Mouse (Mus musculus) adrenal gland, postnatal 4 days (tissue): ENCODE data around the gene Xrcc1. TPM values are rescaled to one million over a fixed set of nuclear protein-coding genes. Genes with fewer than 3 reads are reported as not detected.

Experiments
- total RNA-seq, 2 experiments: library from RNA; stranded (reverse); gene quantifications; 2 replicates each; pipeline ENCODE4 v1.2.3; 2021

Xrcc1 gene
- total RNA-seq, 2 experiments from 2014 or later: 56.8 to 64.4 TPM

Other genes starting within 250 kb of the Xrcc1 start
- 10 to 100 TPM; 18.3 to 19.5 TPM for gene Zfp61, start 245.1 kb upstream of the Xrcc1 start, total RNA-seq
- 1 to 10 TPM; 5.8 to 7.0 TPM for gene Zfp94, start 229.6 kb upstream of the Xrcc1 start, total RNA-seq
- under 1 TPM; 0.36 to 0.37 TPM for gene Tescl, start 212.4 kb upstream of the Xrcc1 start, total RNA-seq
- not detected for gene Lypd5, start 197.1 kb upstream of the Xrcc1 start, total RNA-seq
- gene Kcnn4, start 176.0 kb upstream of the Xrcc1 start, total RNA-seq: 1 to 10 TPM; 3.0 to 7.3 TPM
- 10 to 100 TPM; 25.6 to 32.3 TPM for gene Smg9, start 146.7 kb upstream of the Xrcc1 start, total RNA-seq
- gene Irgc1, start 94.0 kb upstream of the Xrcc1 start, total RNA-seq: not detected
- 10 to 100 TPM; 11.9 to 13.1 TPM for gene Plaur, start 83.8 kb upstream of the Xrcc1 start, total RNA-seq
- 10 to 100 TPM; 12.6 to 17.7 TPM for gene Cadm4, start 64.3 kb upstream of the Xrcc1 start, total RNA-seq
- 10 to 100 TPM; 11.1 to 16.2 TPM for gene Zfp428, start 39.3 kb upstream of the Xrcc1 start, total RNA-seq
- gene AC161166.1, start 33.8 kb upstream of the Xrcc1 start, total RNA-seq: not detected
- 10 to 100 TPM; 24.9 to 25.7 TPM for gene Irgq, start 15.6 kb upstream of the Xrcc1 start, total RNA-seq
- gene Pinlyp, start 171 bp upstream of the Xrcc1 start, total RNA-seq: not detected
- gene Ethe1, start 41.3 kb downstream of the Xrcc1 start, total RNA-seq: 10 to 100 TPM; 17.7 to 20.4 TPM
- gene Zfp575, start 41.4 kb downstream of the Xrcc1 start, total RNA-seq: 1 to 10 TPM; 1.8 to 2.0 TPM
- 1 to 10 TPM; 6.5 to 6.9 TPM for gene Phldb3, start 64.5 kb downstream of the Xrcc1 start, total RNA-seq
- gene Lypd3, start 90.3 kb downstream of the Xrcc1 start, total RNA-seq: 1 to 10 TPM in 1 of 2 experiments, under 1 TPM in 1; 0.70 to 1.5 TPM
- not detected for gene Tex101, start 130.4 kb downstream of the Xrcc1 start, total RNA-seq
- not detected for gene BC049730, start 163.0 kb downstream of the Xrcc1 start, total RNA-seq
- gene Gm4763, start 180.6 kb downstream of the Xrcc1 start, total RNA-seq: not detected
- 1 to 10 TPM; 1.5 to 3.9 TPM for gene Cd177, start 214.0 kb downstream of the Xrcc1 start, total RNA-seq
- under 1 TPM; 0.48 to 0.51 TPM for gene Ceacam10, start 230.9 kb downstream of the Xrcc1 start, total RNA-seq